Comparison of ENCODE assay signal across 8 mouse cellular contexts in the genomic region with DNA sequence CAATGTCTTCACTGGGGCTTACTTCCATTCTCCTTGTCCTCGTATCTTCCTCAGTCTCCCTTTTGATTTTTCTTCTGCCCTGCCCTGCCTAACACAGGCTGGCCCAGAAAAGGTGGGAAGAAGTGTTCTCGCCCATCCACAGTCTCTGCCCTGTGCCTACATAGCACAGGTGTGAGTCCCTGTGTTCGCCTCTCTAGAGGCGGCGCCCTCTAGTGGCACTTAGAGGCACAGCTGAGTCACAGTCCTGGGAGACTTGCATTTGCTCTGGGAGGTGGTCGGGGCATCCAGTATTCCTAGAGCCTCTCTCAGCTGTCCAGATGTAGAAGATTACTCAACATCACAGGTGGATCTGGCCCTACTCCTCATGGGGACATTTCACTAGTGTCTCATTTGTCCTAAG.
DNase-seq lines count a peak whose midpoint lies in the region; ATAC-seq and TF ChIP-seq lines count a peak whose summit lies in the region.

No protein-coding gene starts in this region.

- peaks cover 4% of the 10 kb centered on the region for H3K27me3 ChIP-seq in forebrain, embryonic 11.5 days (ENCODE audit: control insufficient read depth, insufficient read depth, low read length)

- no peak for TF ChIP-seq POLR2A in bone marrow macrophage, adult 2 months (IDR thresholded peaks at IDR 0.05; ENCODE audit: borderline replicate concordance, low read depth, low read length)

- no peaks in the 10 kb centered on the region for H3K36me3 ChIP-seq in forebrain, embryonic 11.5 days (ENCODE audit: control insufficient read depth, insufficient read depth, low read length)

- no peak overlapping the region for H3K9ac ChIP-seq in forebrain, embryonic 11.5 days (ENCODE audit: low read length)

- ATAC-seq in forebrain, embryonic 11.5 days (replicated peaks; ENCODE audit: low FRiP score): 0 out of 2 replicates have a peak, but pooled peaks have one; percentile 27

- H3K9me3 ChIP-seq in forebrain, embryonic 11.5 days (ENCODE audit: control insufficient read depth, low read length): no peaks in the 10 kb centered on the region

- no peak overlapping the region for H3K4me2 ChIP-seq in forebrain, embryonic 11.5 days (ENCODE audit: low read depth, low read length, severe bottlenecking)

- peak; percentile 93 for TF ChIP-seq CTCF in bone marrow macrophage, adult 2 months (IDR thresholded peaks at IDR 0.05; ENCODE audit: low read depth, low read length)

- 19% methylated on average over 6 of the region's 6 CpGs for WGBS in forebrain, embryonic 11.5 days

- DNase-seq in urinary bladder, adult 18-20 months (ENCODE audit: low spot score in 2 of 2): peak; percentile 8 to 47
- DNase-seq in urinary bladder, postnatal 4 days (ENCODE audit: low spot score in 2 of 2): no peak
- DNase-seq in forebrain, embryonic 11.5 days (ENCODE audit: low spot score): peak; percentile 76
- DNase-seq in kidney, postnatal 25 days: peak; percentile 62 to 65
- peak; percentile 49 for DNase-seq in lung, postnatal 10 days
- DNase-seq in retina, postnatal 7 days (ENCODE audit: low read depth, low spot score): peak; percentile 65
- no peak for DNase-seq in Muller cell, postnatal 12 days (ENCODE audit: inconsistent ontology term)

- no peak overlapping the region for H3K4me3 ChIP-seq in bone marrow macrophage, adult 2 months (ENCODE audit: insufficient read depth, low read length)
- no peak overlapping the region for H3K4me3 ChIP-seq in forebrain, embryonic 11.5 days (ENCODE audit: low read depth, low read length)

- no peaks in the 10 kb centered on the region for H3K4me1 ChIP-seq in bone marrow macrophage, adult 2 months (ENCODE audit: control insufficient read depth, insufficient read depth, low read length)
- H3K4me1 ChIP-seq in forebrain, embryonic 11.5 days (replicated peaks; ENCODE audit: control insufficient read depth, insufficient read depth, low read length): no peaks in the 10 kb centered on the region

- no peak overlapping the region for H3K27ac ChIP-seq in bone marrow macrophage, adult 2 months (ENCODE audit: insufficient read depth, low read depth, low read length)
- H3K27ac ChIP-seq in forebrain, embryonic 11.5 days (ENCODE audit: low read depth, low read length): no peak overlapping the region

Comparison
In these comparisons a context has a peak if more than half of its experiments do, and no peak if none do; other contexts are left out.
1. DNase-seq: peak in urinary bladder, adult 18-20 months (2 of 2), forebrain, embryonic 11.5 days (single experiment), kidney, postnatal 25 days (2 of 2), lung, postnatal 10 days (single experiment) and retina, postnatal 7 days (single experiment); none in urinary bladder, postnatal 4 days (0 of 2) and Muller cell, postnatal 12 days (single experiment).